Mouse (Mus musculus): Measurements from ENCODE around the gene Adrm1. TPM values are rescaled to one million over a fixed set of nuclear protein-coding genes. Genes with fewer than 3 reads are reported as not detected.
A peak's percentile ranks its signal among the peaks of the same experiment; 100 is the strongest.

Gene Adrm1
- polyA plus RNA-seq, 1 experiment from 2014 or later = 150 TPM

GRCm38 (mm10) chr2:180184752-180185109 is 13.4 kb downstream of the Adrm1 start:
- H3K9ac ChIP-seq = no peak overlapping the region
- H3K4me2 ChIP-seq = no peak overlapping the region
- H3K27me3 ChIP-seq (replicated peaks) = no peaks in the 10 kb centered on the region
- no peaks in the 10 kb centered on the region for H3K9me3 ChIP-seq
- ATAC-seq (ENCODE audit: extremely low read depth, insufficient number of reproducible peaks, low FRiP score, low TSS enrichment) = no peak
- no peaks in the 10 kb centered on the region for H3K4me1 ChIP-seq
- H3K36me3 ChIP-seq = peaks cover 81% of the 10 kb centered on the region
- H3K27ac ChIP-seq (replicated peaks) = no peak overlapping the region
- no peak overlapping the region for H3K4me3 ChIP-seq
- 72% methylated on average over 6 of the region's 6 CpGs for WGBS

- Histone ChIP-seq H3K9ac (no peak overlapping the region), H3K4me3 (no peak overlapping the region), H3K4me2 (no peak overlapping the region), H3K36me3 (peaks cover 81% of the 10 kb centered on the region), H3K9me3 (no peaks in the 10 kb centered on the region), H3K4me1 (no peaks in the 10 kb centered on the region), H3K27me3 (replicated peaks) (no peaks in the 10 kb centered on the region), H3K27ac (replicated peaks) (no peak overlapping the region)
- WGBS = 86% methylated on average over 14 of the region's 14 CpGs
- ATAC-seq (ENCODE audit: extremely low read depth, insufficient number of reproducible peaks, low FRiP score, low TSS enrichment) = no peak
Observed at GRCm38 (mm10) chr2:180185686-180186085, 14.4 kb downstream of the Adrm1 start.

GRCm38 (mm10) chr2:180187362-180187761 is 16.1 kb downstream of the Adrm1 start:
- H3K9ac ChIP-seq = no peak overlapping the region
- no peak overlapping the region for H3K27ac ChIP-seq (replicated peaks)
- no peaks in the 10 kb centered on the region for H3K9me3 ChIP-seq
- H3K36me3 ChIP-seq = peaks cover 79% of the 10 kb centered on the region
- WGBS = 86% methylated on average over 11 of the region's 11 CpGs
- H3K4me1 ChIP-seq = no peaks in the 10 kb centered on the region
- H3K27me3 ChIP-seq (replicated peaks) = no peaks in the 10 kb centered on the region
- H3K4me3 ChIP-seq = no peak overlapping the region
- H3K4me2 ChIP-seq = no peak overlapping the region
- no peak for ATAC-seq (ENCODE audit: extremely low read depth, insufficient number of reproducible peaks, low FRiP score, low TSS enrichment)

GRCm38 (mm10) chr2:180196610-180197322 is 25.5 kb downstream of the Adrm1 start:
- Histone ChIP-seq H3K4me3 (no peak overlapping the region), H3K9ac (no peak overlapping the region), H3K4me1 (0 out of 2 replicates have a peak, but pooled peaks cover 7% of the 10 kb centered on the region), H3K36me3 (peaks cover 76% of the 10 kb centered on the region), H3K27ac (replicated peaks) (no peak overlapping the region), H3K27me3 (replicated peaks) (no peaks in the 10 kb centered on the region), H3K9me3 (no peaks in the 10 kb centered on the region), H3K4me2 (no peak overlapping the region)
- no peak for ATAC-seq (ENCODE audit: extremely low read depth, insufficient number of reproducible peaks, low FRiP score, low TSS enrichment)
- 72% methylated on average over 12 of the region's 12 CpGs for WGBS

GRCm38 (mm10) chr2:180197323-180198037 is 26.2 kb downstream of the Adrm1 start:
- H3K27me3 ChIP-seq (replicated peaks) = no peaks in the 10 kb centered on the region
- peaks cover 75% of the 10 kb centered on the region for H3K36me3 ChIP-seq
- ATAC-seq (ENCODE audit: extremely low read depth, insufficient number of reproducible peaks, low FRiP score, low TSS enrichment) = no peak
- no peaks in the 10 kb centered on the region for H3K9me3 ChIP-seq
- 0 out of 2 replicates have a peak, but pooled peaks cover 7% of the 10 kb centered on the region for H3K4me1 ChIP-seq
- H3K4me3 ChIP-seq = no peak overlapping the region
- no peak overlapping the region for H3K4me2 ChIP-seq
- WGBS = 82% methylated on average over 10 of the region's 10 CpGs
- 0 out of 2 replicates have a peak overlapping the region, but pooled peaks have one; percentile 33 for H3K9ac ChIP-seq
- H3K27ac ChIP-seq (replicated peaks) = no peak overlapping the region

GRCm38 (mm10) chr2:180198782-180199181 is 27.5 kb downstream of the Adrm1 start:
- Histone ChIP-seq H3K27me3 (replicated peaks) (no peaks in the 10 kb centered on the region), H3K9ac (no peak overlapping the region), H3K27ac (replicated peaks) (no peak overlapping the region), H3K4me1 (0 out of 2 replicates have a peak, but pooled peaks cover 7% of the 10 kb centered on the region), H3K4me3 (no peak overlapping the region), H3K4me2 (no peak overlapping the region), H3K9me3 (no peaks in the 10 kb centered on the region), H3K36me3 (peaks cover 62% of the 10 kb centered on the region)
- no peak for ATAC-seq (ENCODE audit: extremely low read depth, insufficient number of reproducible peaks, low FRiP score, low TSS enrichment)
- 85% methylated on average over 10 of the region's 10 CpGs for WGBS

GRCm38 (mm10) chr2:180200681-180201080 is 29.4 kb downstream of the Adrm1 start:
- WGBS = 78% methylated on average over 11 of the region's 11 CpGs
- no peak overlapping the region for H3K4me2 ChIP-seq
- ATAC-seq (ENCODE audit: extremely low read depth, insufficient number of reproducible peaks, low FRiP score, low TSS enrichment) = no peak
- no peak overlapping the region for H3K4me3 ChIP-seq
- H3K36me3 ChIP-seq = peaks cover 46% of the 10 kb centered on the region
- no peak overlapping the region for H3K9ac ChIP-seq
- peaks cover 14% of the 10 kb centered on the region; the same call in 1 of the 2 replicates for H3K4me1 ChIP-seq
- no peaks in the 10 kb centered on the region for H3K27me3 ChIP-seq (replicated peaks)
- H3K9me3 ChIP-seq = no peaks in the 10 kb centered on the region
- no peak overlapping the region for H3K27ac ChIP-seq (replicated peaks)

- no peak overlapping the region for H3K27ac ChIP-seq (replicated peaks)
- H3K36me3 ChIP-seq = peaks cover 45% of the 10 kb centered on the region
- H3K9me3 ChIP-seq = no peaks in the 10 kb centered on the region
- H3K9ac ChIP-seq = no peak overlapping the region
- 76% methylated on average over 9 of the region's 9 CpGs for WGBS
- ATAC-seq (ENCODE audit: extremely low read depth, insufficient number of reproducible peaks, low FRiP score, low TSS enrichment) = no peak
- H3K4me1 ChIP-seq = peaks cover 14% of the 10 kb centered on the region; the same call in 1 of the 2 replicates
- H3K4me3 ChIP-seq = no peak overlapping the region
- H3K27me3 ChIP-seq (replicated peaks) = no peaks in the 10 kb centered on the region
- no peak overlapping the region for H3K4me2 ChIP-seq
Observed at GRCm38 (mm10) chr2:180201303-180201702, 30.0 kb downstream of the Adrm1 start.

- H3K4me3 ChIP-seq = no peak overlapping the region
- H3K4me2 ChIP-seq = no peak overlapping the region
- 89% methylated on average over 14 of the region's 14 CpGs for WGBS
- no peak overlapping the region for H3K9ac ChIP-seq
- H3K27ac ChIP-seq (replicated peaks) = no peak overlapping the region
- H3K36me3 ChIP-seq = peaks cover 47% of the 10 kb centered on the region
- ATAC-seq (ENCODE audit: extremely low read depth, insufficient number of reproducible peaks, low FRiP score, low TSS enrichment) = no peak
- H3K9me3 ChIP-seq = no peaks in the 10 kb centered on the region
- H3K4me1 ChIP-seq = peaks cover 11% of the 10 kb centered on the region; the same call in 1 of the 2 replicates
- H3K27me3 ChIP-seq (replicated peaks) = no peaks in the 10 kb centered on the region
Observed at GRCm38 (mm10) chr2:180202263-180202662, 31.0 kb downstream of the Adrm1 start.

- ATAC-seq (ENCODE audit: extremely low read depth, insufficient number of reproducible peaks, low FRiP score, low TSS enrichment) = no peak
- Histone ChIP-seq H3K4me2 (no peak overlapping the region), H3K4me1 (peaks cover 9% of the 10 kb centered on the region; the same call in 1 of the 2 replicates), H3K4me3 (no peak overlapping the region), H3K9ac (no peak overlapping the region), H3K9me3 (no peaks in the 10 kb centered on the region), H3K27ac (replicated peaks) (no peak overlapping the region), H3K36me3 (peaks cover 44% of the 10 kb centered on the region), H3K27me3 (replicated peaks) (no peaks in the 10 kb centered on the region)
- 68% methylated on average over 10 of the region's 10 CpGs for WGBS
Observed at GRCm38 (mm10) chr2:180202805-180203204, 31.5 kb downstream of the Adrm1 start.

GRCm38 (mm10) chr2:180204501-180204900 is 33.2 kb downstream of the Adrm1 start:
- no peak overlapping the region for H3K27ac ChIP-seq (replicated peaks)
- H3K9me3 ChIP-seq = no peaks in the 10 kb centered on the region
- H3K4me1 ChIP-seq = peaks cover 14% of the 10 kb centered on the region; the same call in 1 of the 2 replicates
- H3K27me3 ChIP-seq (replicated peaks) = no peaks in the 10 kb centered on the region
- ATAC-seq (ENCODE audit: extremely low read depth, insufficient number of reproducible peaks, low FRiP score, low TSS enrichment) = no peak
- H3K9ac ChIP-seq = no peak overlapping the region
- H3K4me3 ChIP-seq = no peak overlapping the region
- 59% methylated on average over 9 of the region's 9 CpGs for WGBS
- peaks cover 36% of the 10 kb centered on the region for H3K36me3 ChIP-seq
- H3K4me2 ChIP-seq = no peak overlapping the region
